Mouse (Mus musculus) heart, postnatal 0 days (tissue): ENCODE data around the gene Wdpcp. TPM values are rescaled to one million over a fixed set of nuclear protein-coding genes. Genes with fewer than 3 reads are reported as not detected.

Experiments used
- ATAC-seq: fragments of 200-750 bp; cut with Nextera tagmentation; 2 replicates; pipeline ENCODE4 v1.8.0; 2017; ENCODE audit warnings: low read depth, moderate number of reproducible peaks, moderate library complexity; ENCODE audit not compliant: insufficient read depth
- DNase-seq: peaks from one replicate; pipeline ENCODE4 v3.0.0-alpha.2; 2016; ENCODE audit warnings: low spot score
- H3K27ac ChIP-seq: fragments of 300-500 bp; sonication (generic); 2 replicates; pipeline ENCODE4 v1.5.1; 2014; ENCODE audit warnings: low read depth, mild to moderate bottlenecking
- H3K27me3 ChIP-seq: fragments of 300-500 bp; sonication (generic); 2 replicates; pipeline ENCODE4 v1.6.1; 2014; ENCODE audit warnings: low read length, mixed read lengths; ENCODE audit not compliant: control insufficient read depth, insufficient read depth
- H3K36me3 ChIP-seq: fragments of 300-500 bp; sonication (generic); replicated peaks from 2 replicates; pipeline ENCODE4 v1.6.1; 2014; ENCODE audit warnings: low read length, mixed read lengths; ENCODE audit not compliant: control insufficient read depth, insufficient read depth
- H3K4me1 ChIP-seq: fragments of 300-500 bp; sonication (generic); 2 replicates; pipeline ENCODE4 v1.6.1; 2014; ENCODE audit warnings: antibody characterized with exemption; ENCODE audit not compliant: control insufficient read depth, insufficient read depth
- H3K4me2 ChIP-seq: fragments of 300-500 bp; sonication (generic); 2 replicates; pipeline ENCODE4 v1.6.1; 2014; ENCODE audit warnings: low read depth, mild to moderate bottlenecking, low read length, moderate library complexity
- H3K4me3 ChIP-seq: fragments of 300-500 bp; sonication (generic); 2 replicates; pipeline ENCODE4 v1.5.1; 2014; ENCODE audit warnings: low read depth, low read length
- H3K9ac ChIP-seq: fragments of 300-500 bp; sonication (generic); replicated peaks from 2 replicates; pipeline ENCODE4 v1.6.1; 2014; ENCODE audit warnings: low read depth, low read length, mixed read lengths
- H3K9me3 ChIP-seq: fragments of 300-500 bp; sonication (generic); replicated peaks from 2 replicates; pipeline ENCODE4 v1.6.1; 2016; ENCODE audit warnings: low read length; ENCODE audit not compliant: control insufficient read depth
- CTCF ChIP-seq: IDR thresholded peaks from 2 replicates; pipeline ENCODE4 v1.5.1; 2016; ENCODE audit warnings: antibody characterized with exemption, control low read depth, low read depth
- EP300 ChIP-seq: IDR thresholded peaks from 2 replicates; pipeline ENCODE4 v1.6.1; 2016; ENCODE audit warnings: antibody characterized with exemption, low read depth
- WGBS: fragments of 180-500 bp; shearing (Covaris S2); extraction: QIAGEN DNeasy Blood & Tissue Kit; methylation state at CpG from one replicate; pipeline ENCODE4 v1.1.7; 2014; 5-methylcytosine and 5-hydroxymethylcytosine counted together
- polyA plus RNA-seq: library from polyadenylated mRNA; unstranded; fragments of >200 nt; fragmentation: Nextera tagmentation; extraction: Ambion mirVana; gene quantifications from 2 replicates; pipeline ENCODE4 v1.2.1, GENCODE M21; 2015
- total RNA-seq: library from RNA; depleted of rRNA; stranded (reverse); fragments of >200 nt; gene quantifications from 2 replicates; pipeline ENCODE4 v1.2.3, GENCODE M21; 2014; ENCODE audit warnings: low replicate concordance

Wdpcp gene
- total and polyA plus RNA-seq, 2 experiments from 2014 or later: 4.0 to 5.8 TPM

DNA sequence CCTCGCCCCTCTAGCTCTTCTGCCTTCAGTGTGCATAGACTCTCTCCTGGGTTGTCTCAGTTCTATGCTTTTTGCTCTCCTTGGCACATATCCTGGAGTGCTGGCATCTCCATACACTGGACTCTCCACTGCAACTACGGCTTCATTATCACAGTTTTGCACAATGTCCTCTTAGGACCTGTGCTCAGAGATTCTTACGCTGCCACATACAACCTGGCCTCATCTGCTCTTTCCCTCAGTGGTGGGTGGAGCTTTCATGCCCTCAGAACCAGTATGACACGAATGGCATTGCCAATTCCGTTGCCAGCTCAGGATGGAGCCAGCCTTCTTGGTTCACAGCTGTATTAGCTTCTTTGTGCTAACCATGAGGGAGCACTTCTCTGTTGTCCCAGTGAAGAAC is 29.3 kb upstream of the Wdpcp start:
- Histone ChIP-seq H3K4me3 (no peak overlapping the region), H3K27ac (no peak overlapping the region), H3K4me2 (no peak overlapping the region), H3K4me1 (no peaks in the 10 kb centered on the region), H3K27me3 (no peaks in the 10 kb centered on the region), H3K9me3 (no peaks in the 10 kb centered on the region), H3K9ac (no peak overlapping the region), H3K36me3 (no peaks in the 10 kb centered on the region)
- DNase-seq (no peak), ATAC-seq (no peak)
- no peak for TF ChIP-seq EP300
- no peak for TF ChIP-seq CTCF
- WGBS: 70% methylated on average over 5 of the region's 5 CpGs

- Histone ChIP-seq H3K9me3 (no peaks in the 10 kb centered on the region), H3K4me2 (no peak overlapping the region), H3K9ac (no peak overlapping the region), H3K4me3 (no peak overlapping the region), H3K36me3 (no peaks in the 10 kb centered on the region), H3K4me1 (no peaks in the 10 kb centered on the region), H3K27me3 (no peaks in the 10 kb centered on the region), H3K27ac (no peak overlapping the region)
- no peak for DNase-seq
- TF ChIP-seq CTCF: no peak
- TF ChIP-seq EP300: no peak
- WGBS: 48% methylated on average over 2 of the region's 2 CpGs
- no peak for ATAC-seq
Observed at GRCm38 (mm10) chr11:21545021-21545420, 27.0 kb upstream of the Wdpcp start.

DNA sequence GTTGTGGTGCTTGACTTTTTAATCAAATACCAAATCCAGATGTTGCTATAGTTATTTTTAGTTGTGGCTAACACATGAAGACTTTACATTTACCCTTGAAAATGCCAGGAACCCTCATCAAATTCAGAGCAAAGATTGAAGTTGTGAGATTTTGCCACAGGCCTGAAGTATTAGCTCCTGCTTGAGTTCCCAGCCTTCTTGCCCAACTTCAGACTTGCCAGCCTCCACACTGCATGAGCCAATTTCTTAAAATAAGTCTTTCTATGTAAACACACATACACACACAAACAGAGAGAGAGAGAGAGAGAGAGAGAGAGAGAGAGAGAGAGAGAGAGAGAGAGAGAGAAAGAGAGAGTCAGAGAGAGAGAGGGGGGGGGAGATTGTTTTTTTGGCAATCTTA is 26.1 kb upstream of the Wdpcp start:
- H3K4me3 ChIP-seq: no peak overlapping the region
- H3K4me1 ChIP-seq: no peaks in the 10 kb centered on the region
- no peaks in the 10 kb centered on the region for H3K27me3 ChIP-seq
- DNase-seq: no peak
- no peak for ATAC-seq
- no peaks in the 10 kb centered on the region for H3K36me3 ChIP-seq
- no peak overlapping the region for H3K27ac ChIP-seq
- H3K9me3 ChIP-seq: no peaks in the 10 kb centered on the region
- no peak overlapping the region for H3K9ac ChIP-seq
- H3K4me2 ChIP-seq: no peak overlapping the region
- no peak for TF ChIP-seq CTCF
- no peak for TF ChIP-seq EP300

- 36% methylated on average over 1 of the region's 1 CpGs for WGBS
Observed at GRCm38 (mm10) chr11:21546671-21547070, 25.4 kb upstream of the Wdpcp start.

GRCm38 (mm10) chr11:21547518-21547917 is 24.5 kb upstream of the Wdpcp start:
- Histone ChIP-seq H3K4me2 (no peak overlapping the region), H3K27me3 (no peaks in the 10 kb centered on the region), H3K27ac (no peak overlapping the region), H3K9me3 (no peaks in the 10 kb centered on the region), H3K9ac (no peak overlapping the region), H3K4me3 (no peak overlapping the region), H3K4me1 (no peaks in the 10 kb centered on the region), H3K36me3 (no peaks in the 10 kb centered on the region)
- TF ChIP-seq CTCF (no peak), EP300 (no peak)
- no peak for ATAC-seq
- no peak for DNase-seq

More at GRCm38 (mm10) chr11:21546671-21547070, 25.4 kb upstream of the Wdpcp start:
- Histone ChIP-seq H3K4me2 (no peak overlapping the region), H3K9me3 (no peaks in the 10 kb centered on the region), H3K27me3 (no peaks in the 10 kb centered on the region), H3K9ac (no peak overlapping the region), H3K4me3 (no peak overlapping the region), H3K4me1 (no peaks in the 10 kb centered on the region), H3K27ac (no peak overlapping the region), H3K36me3 (no peaks in the 10 kb centered on the region)
- DNase-seq (no peak), ATAC-seq (no peak)
- no peak for TF ChIP-seq CTCF
- no peak for TF ChIP-seq EP300

DNA sequence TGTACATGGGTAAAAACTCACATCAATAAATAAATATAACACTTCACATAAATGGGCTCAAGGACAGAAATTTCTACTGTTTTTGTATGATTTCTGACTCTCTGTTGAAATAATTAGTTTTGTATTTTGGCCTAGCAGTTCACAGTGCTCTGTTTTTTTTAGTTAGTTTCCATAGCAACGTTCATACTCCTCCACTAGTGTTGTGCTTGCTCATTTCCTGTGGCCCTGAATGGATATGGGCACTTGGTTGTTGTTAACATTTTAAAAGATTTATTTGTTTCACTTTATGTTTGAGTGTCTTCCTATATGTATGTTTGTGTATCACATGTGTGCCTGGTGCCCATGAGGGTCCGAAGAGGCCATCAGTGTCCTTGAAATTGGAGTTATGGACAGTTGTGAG is 23.0 kb upstream of the Wdpcp start:
- H3K27me3 ChIP-seq: no peaks in the 10 kb centered on the region
- WGBS: 76% methylated on average over 2 of the region's 2 CpGs

More for the DNA sequence above, 23.0 kb upstream of the Wdpcp start:
- Histone ChIP-seq H3K4me1 (no peaks in the 10 kb centered on the region), H3K27ac (no peak overlapping the region), H3K4me2 (no peak overlapping the region), H3K9ac (no peak overlapping the region), H3K4me3 (no peak overlapping the region), H3K9me3 (no peaks in the 10 kb centered on the region), H3K36me3 (no peaks in the 10 kb centered on the region)
- DNase-seq: no peak
- ATAC-seq: no peak
- TF ChIP-seq EP300: no peak
- TF ChIP-seq CTCF: no peak
